Mouse (Mus musculus): ENCODE data around the gene Asb2.

DNA sequence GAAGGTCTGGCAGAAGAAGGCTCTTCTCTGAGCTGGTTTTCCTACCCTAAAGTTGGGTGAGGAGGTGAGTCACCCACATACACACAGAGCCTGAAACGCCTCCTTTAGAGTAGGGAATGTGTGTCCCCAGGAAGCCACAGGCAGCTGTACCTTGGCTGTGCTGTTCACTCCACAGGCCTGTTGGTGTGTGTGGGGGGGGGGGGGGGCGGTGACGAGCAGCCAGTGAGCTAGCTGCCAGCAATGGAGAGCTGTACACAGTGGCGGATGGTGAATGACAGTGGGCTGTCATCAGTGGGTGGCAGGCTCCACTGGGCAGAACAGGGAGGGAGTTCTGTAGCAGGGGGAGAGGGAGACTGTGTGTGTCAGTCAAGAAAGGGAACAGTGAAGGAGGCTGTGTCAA lies 21.0 kb upstream of the Asb2 start:
- TF ChIP-seq ZC3H11A (IDR thresholded peaks at IDR 0.05; ENCODE audit: borderline replicate concordance, low read depth, low read length), result no peak
- no peak for TF ChIP-seq CHD2 (IDR thresholded peaks at IDR 0.05; ENCODE audit: low read depth, low read length)
- no peak for TF ChIP-seq HCFC1 (IDR thresholded peaks at IDR 0.05; ENCODE audit: borderline replicate concordance, insufficient read depth, low read length)
- TF ChIP-seq ZNF384 (IDR thresholded peaks at IDR 0.05; ENCODE audit: low read depth, low read length), result no peak
- no peak for TF ChIP-seq MAFK (IDR thresholded peaks at IDR 0.05; ENCODE audit: insufficient read depth, low read depth, low read length)

Measured in ES-E14 (cell line).